Mouse (Mus musculus) layer of hippocampus, adult 9-10 months (tissue): Measurements from ENCODE around the gene Saal1.
"Not testable (repeated sequence)": the region's sequence is repeated elsewhere in the genome, so short reads cannot be mapped to it uniquely, and the experiment has no call there.

ENCODE experiments used
- DNase-seq: peaks from one replicate; pipeline ENCODE4 v3.0.0; 2022; ENCODE audit warnings: low spot score

Gene Saal1

GRCm38 (mm10) chr7:46686827-46687226 lies 23.7 kb downstream of the Saal1 start:
- no peak for DNase-seq

GRCm38 (mm10) chr7:46680732-46681131 lies 29.7 kb downstream of the Saal1 start:
- DNase-seq = no peak

- not testable (repeated sequence) for DNase-seq
Observed at GRCm38 (mm10) chr7:46679044-46679443, 31.4 kb downstream of the Saal1 start.

GRCm38 (mm10) chr7:46678417-46678816 lies 32.1 kb downstream of the Saal1 start:
- DNase-seq = no peak

GRCm38 (mm10) chr7:46676808-46677360 lies 33.6 kb downstream of the Saal1 start:
- DNase-seq = no peak

GRCm38 (mm10) chr7:46675886-46676285 lies 34.6 kb downstream of the Saal1 start:
- DNase-seq = no peak

- DNase-seq = peak; percentile 43
Observed at GRCm38 (mm10) chr7:46675061-46675460, 35.4 kb downstream of the Saal1 start.

- no peak for DNase-seq
Observed at GRCm38 (mm10) chr7:46672160-46672672, 38.3 kb downstream of the Saal1 start, which contains the start of gene Tph1. Tph1 (minus strand) TSS chr7:46672537.

- no peak for DNase-seq
Observed at GRCm38 (mm10) chr7:46667256-46667655, 43.2 kb downstream of the Saal1 start.

GRCm38 (mm10) chr7:46665236-46665635 lies 45.2 kb downstream of the Saal1 start:
- DNase-seq = no peak

GRCm38 (mm10) chr7:46661591-46662090 lies 48.8 kb downstream of the Saal1 start:
- no peak for DNase-seq

- no peak for DNase-seq
Observed at GRCm38 (mm10) chr7:46652279-46652678, 58.2 kb downstream of the Saal1 start.

GRCm38 (mm10) chr7:46650231-46650630 lies 60.2 kb downstream of the Saal1 start:
- not testable (repeated sequence) for DNase-seq

- no peak for DNase-seq
Observed at GRCm38 (mm10) chr7:46648431-46649140, 61.9 kb downstream of the Saal1 start.

- DNase-seq = no peak
Observed at GRCm38 (mm10) chr7:46643172-46643571, 67.3 kb downstream of the Saal1 start.

- no peak for DNase-seq
Observed at GRCm38 (mm10) chr7:46640062-46640461, 70.4 kb downstream of the Saal1 start.

GRCm38 (mm10) chr7:46639692-46640031 lies 70.8 kb downstream of the Saal1 start, which contains the start of gene Sergef:
Sergef (minus strand) TSS chr7:46639807.
- DNase-seq = no peak

- DNase-seq = no peak
Observed at GRCm38 (mm10) chr7:46638889-46639691, 71.4 kb downstream of the Saal1 start.
